Mouse (Mus musculus): ENCODE data around the gene A730061H03Rik.

A730061H03Rik gene

DNA sequence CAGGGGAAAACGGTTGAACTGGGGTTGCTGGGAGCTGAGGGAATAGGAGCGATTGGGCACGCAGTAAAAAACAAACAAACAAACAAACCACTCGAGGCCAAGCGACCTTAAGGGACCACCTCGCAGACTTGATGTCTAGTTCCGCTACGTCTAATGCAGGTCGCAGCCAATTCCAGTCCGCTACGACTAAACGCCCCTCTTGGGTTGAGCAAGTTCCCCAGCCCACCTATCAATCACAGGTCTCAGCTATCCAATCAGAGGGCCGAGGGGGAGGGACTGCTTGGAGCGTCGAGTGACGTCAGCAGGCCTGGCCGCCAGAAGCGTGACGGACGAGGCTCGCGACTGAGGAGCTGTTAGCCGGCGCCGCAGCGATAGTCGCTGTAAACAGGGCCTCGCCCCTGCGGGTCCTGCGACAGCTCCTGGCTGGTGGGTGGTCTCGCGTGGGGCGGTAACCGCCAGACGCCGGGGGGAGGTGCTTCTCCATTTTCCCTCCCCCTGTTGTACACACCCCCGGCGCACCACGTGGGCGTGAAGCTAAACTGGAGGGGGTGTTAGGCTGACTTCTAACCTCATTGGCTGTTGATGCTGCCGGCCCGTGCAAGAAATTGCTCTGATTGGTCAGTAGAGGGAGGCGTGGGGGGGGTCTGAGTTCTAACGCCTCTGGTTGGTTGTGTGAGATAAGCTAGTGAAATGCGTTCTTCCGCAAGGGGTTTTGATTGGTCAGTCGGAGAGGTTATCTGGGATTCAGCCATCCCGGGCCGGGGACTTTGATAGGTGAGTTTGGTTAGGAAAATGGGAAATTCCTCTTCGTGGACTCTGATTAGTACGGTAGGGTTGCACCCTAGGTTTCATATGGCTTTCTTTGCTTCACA lies at the start of gene A730061H03Rik:
Gene A730061H03Rik (minus strand): TSS at position 205 of the 872 bp plus-strand sequence.
- peak; percentile 99 for DNase-seq (ENCODE audit: low read depth, low spot score)

GRCm38 (mm10) chr14:55608339-55608738 lies 48.1 kb upstream of the A730061H03Rik start:
- no peak for DNase-seq (ENCODE audit: low read depth, low spot score)

DNA sequence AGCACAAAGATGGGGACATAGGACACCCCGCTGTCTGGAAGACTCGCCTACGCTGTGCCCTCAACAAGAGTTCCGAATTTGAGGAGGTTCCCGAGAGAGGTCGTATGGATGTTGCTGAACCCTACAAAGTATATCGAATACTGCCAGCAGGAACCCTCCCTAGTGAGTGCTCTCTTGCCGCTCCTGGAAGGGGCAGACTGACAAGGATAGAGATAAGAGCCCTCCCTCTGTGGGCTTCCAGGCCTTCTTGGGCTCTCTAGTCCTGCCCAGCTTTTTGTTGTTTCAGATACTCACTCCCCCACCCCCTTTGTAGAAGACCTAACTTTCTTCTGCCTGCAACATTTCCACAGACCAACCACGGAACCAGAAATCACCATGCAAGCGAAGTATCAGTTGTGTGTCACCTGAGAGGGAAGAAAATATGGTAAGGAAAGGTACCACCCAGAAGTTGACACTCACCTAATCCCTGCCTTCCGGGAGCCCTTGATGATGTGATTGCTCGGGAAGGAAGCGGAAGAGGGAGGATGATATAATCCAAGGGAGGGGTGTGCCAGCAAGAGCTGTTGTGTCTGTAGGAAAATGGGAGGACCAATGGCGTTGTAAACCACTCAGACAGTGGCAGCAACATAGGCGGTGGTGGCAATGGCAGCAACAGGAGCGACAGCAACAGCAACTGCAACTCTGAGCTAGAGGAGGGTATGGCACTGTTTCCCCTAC lies 45.7 kb upstream of the A730061H03Rik start:
- DNase-seq (ENCODE audit: low read depth, low spot score) = no peak

DNA sequence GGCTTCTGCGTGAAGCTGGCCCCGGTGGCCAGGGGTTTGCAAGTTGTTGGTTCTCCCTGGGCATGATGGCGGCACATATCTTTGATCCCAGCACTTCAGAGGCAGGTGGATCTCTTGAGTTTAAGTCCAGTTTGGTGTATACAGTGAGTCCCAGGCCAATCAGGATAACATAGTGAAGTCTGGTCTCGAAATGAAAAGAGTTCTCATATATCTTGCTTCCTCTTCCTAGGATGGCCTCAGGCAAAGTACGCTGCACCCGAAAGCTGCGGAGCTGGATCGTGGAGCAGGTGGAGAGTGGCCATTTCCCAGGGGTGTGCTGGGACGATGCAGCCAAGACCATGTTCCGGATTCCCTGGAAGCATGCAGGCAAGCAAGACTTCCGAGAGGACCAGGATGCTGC lies 44.6 kb upstream of the A730061H03Rik start:
- DNase-seq (ENCODE audit: low read depth, low spot score) = peak; percentile 44

GRCm38 (mm10) chr14:55603633-55604576 lies 43.7 kb upstream of the A730061H03Rik start:
- DNase-seq (ENCODE audit: low read depth, low spot score) = peak; percentile 97

DNA sequence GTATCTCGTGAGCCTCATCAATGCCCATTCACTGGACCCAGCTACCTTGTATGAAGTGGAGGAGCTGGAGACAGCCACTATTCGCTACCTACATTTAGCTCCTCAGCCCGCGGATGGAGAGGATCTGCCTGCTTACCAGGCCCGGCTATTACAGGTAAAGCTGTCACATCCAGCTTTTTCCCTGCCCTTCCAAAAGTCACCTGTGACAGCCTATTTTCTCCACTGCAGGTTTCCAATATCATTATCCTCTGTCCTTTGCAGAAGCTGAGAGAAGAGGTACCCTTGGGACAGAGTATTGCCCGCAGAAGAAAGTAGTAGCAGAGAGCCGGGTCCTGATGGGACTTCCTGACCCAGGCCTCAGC lies 43.0 kb upstream of the A730061H03Rik start, which contains the start of gene Irf9:
Gene Irf9 (plus strand): TSS at position 301 of the 362 bp plus-strand sequence.
- peak; percentile 25 for DNase-seq (ENCODE audit: low read depth, low spot score)

GRCm38 (mm10) chr14:55598521-55599390 lies 38.5 kb upstream of the A730061H03Rik start:
- DNase-seq (ENCODE audit: low read depth, low spot score) = no peak

DNA sequence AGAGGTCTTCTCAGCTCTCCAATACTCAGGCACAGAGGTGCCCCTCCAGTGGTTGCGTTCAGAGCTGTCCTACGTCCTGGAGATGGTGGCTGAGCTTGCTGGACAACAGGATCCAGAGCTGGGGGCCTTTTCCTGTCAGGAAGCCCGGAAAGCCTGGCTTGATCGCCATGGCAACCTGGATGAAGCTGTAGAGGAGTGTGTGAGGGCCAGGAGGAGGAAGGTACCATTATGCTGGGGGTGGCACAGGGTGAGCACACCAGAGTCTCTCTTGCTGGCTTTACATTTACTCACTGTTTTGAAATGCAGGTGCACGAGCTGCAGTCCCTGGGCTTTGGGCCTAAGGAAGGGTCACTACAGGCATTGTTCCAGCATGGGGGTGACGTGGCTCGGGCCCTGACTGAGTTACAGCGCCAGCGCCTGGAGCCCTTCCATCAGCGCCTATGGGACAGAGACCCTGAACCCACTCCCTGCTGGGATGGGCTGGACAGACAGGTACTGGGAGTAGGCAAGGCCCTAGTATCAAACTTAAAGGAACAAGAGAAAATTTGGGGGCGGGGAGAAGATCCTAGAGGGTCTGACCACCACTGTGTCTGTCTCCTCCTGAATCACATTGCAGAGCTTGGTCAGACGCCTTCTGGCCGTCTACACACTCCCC lies 36.0 kb upstream of the A730061H03Rik start:
- DNase-seq (ENCODE audit: low read depth, low spot score) = no peak

DNA sequence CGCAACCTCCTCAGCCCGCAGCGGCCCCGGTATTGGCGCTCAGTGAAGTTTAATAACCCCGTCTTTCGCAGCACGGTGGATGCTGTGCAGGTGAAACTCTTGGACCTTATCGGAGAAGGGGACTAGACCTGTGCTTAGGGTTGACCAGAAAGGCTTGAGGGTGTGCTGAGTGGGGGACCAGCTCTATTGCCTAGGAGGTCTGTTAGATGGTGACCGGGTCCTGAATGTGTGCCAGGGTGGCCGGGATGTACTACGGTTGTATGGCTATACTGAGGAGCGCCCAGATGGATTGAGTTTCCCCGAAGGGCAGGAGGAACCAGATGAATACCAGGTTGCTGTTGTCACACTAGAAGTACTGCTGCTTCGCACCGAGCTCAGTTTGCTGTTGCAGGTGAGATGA lies 32.0 kb upstream of the A730061H03Rik start:
- no peak for DNase-seq (ENCODE audit: low read depth, low spot score)

GRCm38 (mm10) chr14:55591331-55591891 lies 31.2 kb upstream of the A730061H03Rik start, which contains the start of gene Rnf31:
Gene Rnf31, plus strand, starts transcription at chr14:55591708.
- DNase-seq (ENCODE audit: low read depth, low spot score) = peak; percentile 95

GRCm38 (mm10) chr14:55590748-55591330 lies 30.6 kb upstream of the A730061H03Rik start, which contains the start of gene Psme2:
Gene Psme2, minus strand, starts transcription at chr14:55591113.
- DNase-seq (ENCODE audit: low read depth, low spot score) = peak; percentile 95

DNA sequence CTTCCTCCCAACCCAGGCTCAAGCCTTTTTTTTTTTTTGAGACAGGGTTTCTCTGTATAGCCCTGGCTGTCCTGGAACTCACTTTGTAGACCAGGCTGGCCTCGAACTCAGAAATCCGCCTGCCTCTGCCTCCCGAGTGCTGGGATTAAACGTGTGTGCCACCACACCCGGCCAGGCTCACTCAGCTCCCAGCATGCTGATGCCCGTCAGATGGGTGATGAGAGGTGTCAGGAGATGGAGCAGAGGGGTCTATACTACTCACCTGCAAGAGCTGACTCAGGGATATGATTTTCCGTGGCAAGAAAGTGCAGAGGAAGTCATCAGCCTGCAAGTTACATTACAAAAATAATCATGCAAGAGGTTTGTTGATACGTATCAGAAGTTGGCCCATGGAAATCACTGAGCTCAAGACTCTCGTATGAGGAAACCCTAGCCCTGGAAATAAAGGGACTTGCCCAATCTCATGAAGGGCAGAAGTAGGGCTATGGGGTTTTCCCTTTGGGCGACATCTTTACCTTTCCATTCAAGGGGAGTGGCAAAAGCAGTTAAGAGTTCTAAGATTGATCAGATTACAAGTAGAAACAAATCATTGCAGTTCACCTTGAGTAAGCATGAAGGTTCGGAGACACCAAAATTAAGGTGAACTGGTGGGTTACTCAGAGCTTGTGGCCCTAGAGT lies 29.7 kb upstream of the A730061H03Rik start:
- peak; percentile 87 for DNase-seq (ENCODE audit: low read depth, low spot score)

DNA sequence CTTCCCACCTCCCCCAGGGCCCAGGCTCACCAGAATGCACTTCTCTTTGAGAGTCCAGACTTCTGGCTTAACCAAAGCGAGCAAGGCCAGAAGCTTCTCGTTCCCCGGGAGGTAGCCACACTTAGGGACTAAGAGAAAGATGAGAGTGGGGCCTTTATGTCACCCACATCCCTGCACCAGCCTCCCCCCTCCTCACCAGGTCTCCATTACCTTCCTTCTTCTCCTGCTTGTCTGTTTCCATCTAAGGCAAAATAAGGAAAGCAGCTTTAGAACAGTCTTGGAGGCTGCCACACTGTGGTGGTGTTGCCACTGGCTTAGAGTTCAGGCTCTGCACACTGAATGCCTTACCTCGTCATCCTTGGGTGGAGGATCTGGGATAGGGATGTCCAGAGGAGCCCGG lies 29.1 kb upstream of the A730061H03Rik start:
- DNase-seq (ENCODE audit: low read depth, low spot score) = no peak

- DNase-seq (ENCODE audit: low read depth, low spot score) = peak; percentile 50
These were observed 25.9 kb upstream of the A730061H03Rik start for GRCm38 (mm10) chr14:55586149-55586548.

GRCm38 (mm10) chr14:55585566-55585960 lies 25.4 kb upstream of the A730061H03Rik start:
- DNase-seq (ENCODE audit: low read depth, low spot score) = peak; percentile 73

- DNase-seq (ENCODE audit: low read depth, low spot score) = peak; percentile 86
These were observed 24.7 kb upstream of the A730061H03Rik start, which contains the start of gene Emc9 for GRCm38 (mm10) chr14:55584702-55585565. Gene Emc9, minus strand, starts transcription at chr14:55585302.

DNA sequence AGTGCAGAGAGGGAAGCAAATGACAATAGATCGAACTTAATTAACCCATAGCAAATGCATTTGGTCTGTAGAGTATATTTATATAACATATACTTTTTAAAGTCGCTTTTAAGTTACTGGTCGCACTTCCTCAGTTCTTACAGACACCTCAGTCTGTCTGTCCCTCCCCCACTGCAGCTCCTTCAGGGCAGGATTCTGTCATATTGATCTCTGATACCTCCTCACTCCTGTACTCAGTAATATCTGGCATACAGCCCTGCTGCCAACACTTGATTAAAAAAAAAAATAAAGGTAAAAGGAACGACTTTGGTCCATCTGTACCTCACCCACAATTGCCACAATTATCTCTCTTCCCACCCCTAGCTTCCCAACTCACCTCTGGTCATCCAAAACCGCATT lies 24.1 kb upstream of the A730061H03Rik start:
- DNase-seq (ENCODE audit: low read depth, low spot score) = no peak

Measured in CD4-positive helper T cell, adult 2 months (primary cell).